Comparison of ENCODE assay signal across 10 mouse cellular contexts in genomic region chr2:150643726-150644415, GRCm38 (mm10). TPM values are rescaled to one million over a fixed set of nuclear protein-coding genes. Genes with fewer than 3 reads are reported as not detected.
DNase-seq lines count a peak whose midpoint lies in the region; ATAC-seq lines count a peak whose summit lies in the region.
"Had no signal": no experiment of that assay in that cellular context is flagged by ENCODE, and none has a peak within 500 bp of the region (broad histone marks: within the 10 kb centered on the region; RNA-seq: fewer than 3 reads in every experiment).

No protein-coding gene starts in this region.

- peaks cover 32% of the 10 kb centered on the region for H3K4me1 ChIP-seq in hindbrain, embryonic 10.5 days (replicated peaks)
- H3K4me1 ChIP-seq in liver, embryonic 11.5 days (replicated peaks; ENCODE audit: control insufficient read depth, insufficient read depth, low read length), result peaks cover 2% of the 10 kb centered on the region; the same call in 1 of the 2 replicates

- ATAC-seq in liver, embryonic 11.5 days (replicated peaks; ENCODE audit: low FRiP score), result peak; percentile 60
- ATAC-seq: Patski had no signal

- peak; percentile 50 for DNase-seq in ES-CJ7 (ENCODE audit: low read depth, low spot score)
- peak; percentile 9 for DNase-seq in cerebellum, adult 8-10 months
- DNase-seq in hindbrain, embryonic 10.5 days (ENCODE audit: low spot score), result peak; percentile 63
- DNase-seq in liver, embryonic 11.5 days (ENCODE audit: low spot score), result no peak
- peak; percentile 42 for DNase-seq in right cerebral cortex, postnatal 4 days
- no peak for DNase-seq in thymus, postnatal 4 days
- DNase-seq in adrenal gland, postnatal 14 days, result no peak
- DNase-seq in heart, adult 18-20 months, result no peak

- no peaks in the 10 kb centered on the region for H3K9me3 ChIP-seq in hindbrain, embryonic 10.5 days
- no peaks in the 10 kb centered on the region for H3K9me3 ChIP-seq in liver, embryonic 11.5 days (ENCODE audit: control insufficient read depth, low read length)

- H3K36me3 ChIP-seq in hindbrain, embryonic 10.5 days, result 0 out of 2 replicates have a peak, but pooled peaks cover 7% of the 10 kb centered on the region
- H3K36me3 ChIP-seq in liver, embryonic 11.5 days (ENCODE audit: control insufficient read depth, insufficient read depth, low read length), result peaks cover 5% of the 10 kb centered on the region

- no peak overlapping the region for H3K4me3 ChIP-seq in hindbrain, embryonic 10.5 days
- H3K4me3 ChIP-seq in liver, embryonic 11.5 days (ENCODE audit: low read depth, low read length), result no peak overlapping the region

- H3K9ac ChIP-seq in liver, embryonic 11.5 days (ENCODE audit: low read depth, low read length), result no peak overlapping the region

- no peaks in the 10 kb centered on the region for H3K27me3 ChIP-seq in hindbrain, embryonic 10.5 days (ENCODE audit: insufficient read depth, poor library complexity, severe bottlenecking)
- H3K27me3 ChIP-seq in liver, embryonic 11.5 days (replicated peaks; ENCODE audit: control insufficient read depth, insufficient read depth, low read length), result no peaks in the 10 kb centered on the region
- H3K27me3 ChIP-seq: Patski had no signal

- WGBS in hindbrain, embryonic 10.5 days, result 60% methylated on average over 8 of the region's 8 CpGs
- WGBS in liver, embryonic 11.5 days, result 72% methylated on average over 8 of the region's 8 CpGs

- no peak overlapping the region for H3K4me2 ChIP-seq in liver, embryonic 11.5 days

- peak overlapping the region; percentile 79 for H3K27ac ChIP-seq in hindbrain, embryonic 10.5 days
- H3K27ac ChIP-seq in liver, embryonic 11.5 days (ENCODE audit: low read depth, low read length), result no peak overlapping the region

RNA-seq across cellular contexts. Expression of gene Acss1, which starts 24.4 kb away (rescaled TPM):
- 16.2 and 34.1 TPM in 2 replicates for polyA plus RNA-seq in hindbrain, embryonic 10.5 days (2016; fragmentation: Nextera tagmentation; extraction: Ambion mirVana)
- polyA plus RNA-seq in liver, embryonic 11.5 days (2014; fragmentation: Nextera tagmentation; extraction: Ambion mirVana), result 67.2 and 77.0 TPM in 2 replicates
- 75.7 and 93.0 TPM in 2 replicates for total RNA-seq in adrenal gland, postnatal 14 days (2021)
- total RNA-seq in heart, adult 18-20 months (2021), result 100 to 1,000 TPM; 261 to 288 TPM

RNA-seq across cellular contexts. Expression of gene Apmap, which starts 35.5 kb away (rescaled TPM):
- polyA plus RNA-seq in hindbrain, embryonic 10.5 days (2016; fragmentation: Nextera tagmentation; extraction: Ambion mirVana), result 32.2 and 39.1 TPM in 2 replicates
- 35.0 and 38.9 TPM in 2 replicates for polyA plus RNA-seq in liver, embryonic 11.5 days (2014; fragmentation: Nextera tagmentation; extraction: Ambion mirVana)
- 161 and 180 TPM in 2 replicates for total RNA-seq in adrenal gland, postnatal 14 days (2021)
- total RNA-seq in heart, adult 18-20 months (2021), result 10 to 100 TPM; 62.2 to 67.1 TPM

RNA-seq across cellular contexts. Expression of gene Vsx1, which starts 45.3 kb away (rescaled TPM):
- polyA plus RNA-seq in hindbrain, embryonic 10.5 days (2016; fragmentation: Nextera tagmentation; extraction: Ambion mirVana), result 1.0 TPM in 2 replicates
- not detected in 2 replicates for polyA plus RNA-seq in liver, embryonic 11.5 days (2014; fragmentation: Nextera tagmentation; extraction: Ambion mirVana)
- total RNA-seq in adrenal gland, postnatal 14 days (2021), result not detected in 2 replicates
- total RNA-seq in heart, adult 18-20 months (2021), result under 1 TPM in 1 of 2 experiments, not detected in 1; 0.10 TPM
- polyA plus RNA-seq: heart, embryonic 14.5 days; Patski had no signal

Comparison
In these comparisons a context has a peak if more than half of its experiments do, and no peak if none do; other contexts are left out.
1. DNase-seq: peak in ES-CJ7 (single experiment), cerebellum, adult 8-10 months (single experiment), hindbrain, embryonic 10.5 days (single experiment) and right cerebral cortex, postnatal 4 days (single experiment); none in liver, embryonic 11.5 days (single experiment), thymus, postnatal 4 days (single experiment), adrenal gland, postnatal 14 days (single experiment) and heart, adult 18-20 months (0 of 2).